Mouse (Mus musculus) kidney, embryonic 14.5 days (tissue): ENCODE measurements around the gene Cltc. TPM values are rescaled to one million over a fixed set of nuclear protein-coding genes. Genes with fewer than 3 reads are reported as not detected.

Source experiments
- ATAC-seq: fragments of 200-750 bp; cut with Nextera tagmentation; 2 replicates; pipeline ENCODE4 v1.8.0; 2017; ENCODE audit warnings: moderate number of reproducible peaks, mild to moderate bottlenecking, moderate TSS enrichment, moderate library complexity; ENCODE audit not compliant: low FRiP score, low TSS enrichment
- H3K27ac ChIP-seq: fragments of 300-500 bp; sonication (generic); 2 replicates; pipeline ENCODE4 v1.5.1; 2014; ENCODE audit warnings: low read depth, mild to moderate bottlenecking, low read length, moderate library complexity, mixed read lengths
- H3K27me3 ChIP-seq: fragments of 300-500 bp; sonication (generic); 2 replicates; pipeline ENCODE4 v1.6.1; 2014; ENCODE audit warnings: mild to moderate bottlenecking, low read length; ENCODE audit not compliant: control insufficient read depth, insufficient read depth
- H3K36me3 ChIP-seq: fragments of 300-500 bp; sonication (generic); 2 replicates; pipeline ENCODE4 v1.6.1; 2014; ENCODE audit warnings: low read length, mixed read lengths; ENCODE audit not compliant: control insufficient read depth, insufficient read depth
- H3K4me1 ChIP-seq: fragments of 300-500 bp; sonication (generic); 2 replicates; pipeline ENCODE4 v1.6.1; 2014; ENCODE audit warnings: low read length, mixed read lengths; ENCODE audit not compliant: control insufficient read depth, insufficient read depth
- H3K4me2 ChIP-seq: fragments of 300-500 bp; sonication (generic); replicated peaks from 2 replicates; pipeline ENCODE4 v1.6.1; 2014; ENCODE audit warnings: low read depth, mild to moderate bottlenecking, low read length
- H3K4me3 ChIP-seq: fragments of 300-500 bp; sonication (generic); 2 replicates; pipeline ENCODE4 v1.5.1; 2014; ENCODE audit warnings: mild to moderate bottlenecking, low read length
- H3K9ac ChIP-seq: fragments of 300-500 bp; sonication (generic); 2 replicates; pipeline ENCODE4 v1.6.1; 2014; ENCODE audit warnings: low read depth, mild to moderate bottlenecking, low read length, moderate library complexity
- H3K9me3 ChIP-seq: fragments of 300-500 bp; sonication (generic); 2 replicates; pipeline ENCODE4 v1.6.1; 2016; ENCODE audit warnings: low read length; ENCODE audit not compliant: control insufficient read depth
- WGBS: fragments of 180-500 bp; shearing (Covaris S2); extraction: QIAGEN DNeasy Blood & Tissue Kit; methylation state at CpG from one replicate; pipeline ENCODE4 v1.1.7; 2014; 5-methylcytosine and 5-hydroxymethylcytosine counted together
- polyA plus RNA-seq: library from polyadenylated mRNA; unstranded; fragments of >200 nt; fragmentation: Nextera tagmentation; extraction: Ambion mirVana; gene quantifications from 2 replicates; pipeline ENCODE4 v1.2.1, GENCODE M21; 2014

The Cltc gene
- polyA plus RNA-seq, 1 experiment from 2014 or later, result 200 TPM

DNA sequence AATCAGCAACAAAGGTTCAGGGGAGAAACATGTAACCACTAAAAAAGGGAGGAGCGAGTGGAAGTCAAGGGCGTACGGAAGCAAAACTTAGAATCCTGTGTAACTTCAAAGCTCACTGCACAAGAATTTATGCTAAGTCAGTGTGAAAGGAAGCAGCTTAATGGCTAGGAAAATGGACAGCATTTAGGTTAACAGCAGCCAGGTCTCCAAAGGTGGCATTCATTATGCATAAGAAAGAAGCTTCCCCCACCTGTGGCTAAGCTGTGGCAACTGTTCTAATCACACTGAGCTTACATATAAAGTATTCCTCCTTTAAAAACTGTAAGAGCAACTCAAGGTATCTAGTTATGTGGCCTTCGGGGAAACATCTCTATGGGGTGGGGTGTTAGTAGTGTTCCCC lies 56.2 kb downstream of the Cltc start:
- no peaks in the 10 kb centered on the region for H3K27me3 ChIP-seq
- no peak overlapping the region for H3K9ac ChIP-seq
- ATAC-seq, result no peak
- no peaks in the 10 kb centered on the region for H3K4me1 ChIP-seq
- no peaks in the 10 kb centered on the region for H3K9me3 ChIP-seq
- H3K4me3 ChIP-seq, result no peak overlapping the region
- no peak overlapping the region for H3K4me2 ChIP-seq
- no peak overlapping the region for H3K27ac ChIP-seq
- peaks cover 96% of the 10 kb centered on the region for H3K36me3 ChIP-seq
- WGBS, result 78% methylated on average over 4 of the region's 4 CpGs

- Histone ChIP-seq H3K9me3 (no peaks in the 10 kb centered on the region), H3K4me3 (no peak overlapping the region), H3K4me1 (no peaks in the 10 kb centered on the region), H3K27ac (no peak overlapping the region), H3K9ac (no peak overlapping the region), H3K4me2 (no peak overlapping the region), H3K36me3 (peaks cover 97% of the 10 kb centered on the region), H3K27me3 (no peaks in the 10 kb centered on the region)
- WGBS, result 82% methylated on average over 4 of the region's 4 CpGs
- ATAC-seq, result no peak
Measured at GRCm38 (mm10) chr11:86695461-86695860, 61.9 kb downstream of the Cltc start.

- ATAC-seq, result no peak
- Histone ChIP-seq H3K27me3 (no peaks in the 10 kb centered on the region), H3K9ac (no peak overlapping the region), H3K4me1 (no peaks in the 10 kb centered on the region), H3K27ac (no peak overlapping the region), H3K9me3 (no peaks in the 10 kb centered on the region), H3K4me3 (no peak overlapping the region), H3K36me3 (peaks cover 94% of the 10 kb centered on the region), H3K4me2 (no peak overlapping the region)
- 90% methylated on average over 2 of the region's 2 CpGs for WGBS
Measured at GRCm38 (mm10) chr11:86692546-86692945, 64.8 kb downstream of the Cltc start.

GRCm38 (mm10) chr11:86691956-86692355 lies 65.4 kb downstream of the Cltc start:
- ATAC-seq, result no peak
- no peaks in the 10 kb centered on the region for H3K27me3 ChIP-seq
- no peak overlapping the region; the same call in 1 of the 2 replicates for H3K27ac ChIP-seq
- no peaks in the 10 kb centered on the region for H3K4me1 ChIP-seq
- H3K9ac ChIP-seq, result no peak overlapping the region
- H3K4me2 ChIP-seq, result no peak overlapping the region
- H3K9me3 ChIP-seq, result no peaks in the 10 kb centered on the region
- H3K36me3 ChIP-seq, result peaks cover 93% of the 10 kb centered on the region
- no peak overlapping the region for H3K4me3 ChIP-seq
- 91% methylated on average over 2 of the region's 2 CpGs for WGBS

GRCm38 (mm10) chr11:86691482-86691881 lies 65.9 kb downstream of the Cltc start:
- Histone ChIP-seq H3K4me1 (no peaks in the 10 kb centered on the region), H3K9ac (no peak overlapping the region), H3K4me3 (no peak overlapping the region), H3K36me3 (peaks cover 91% of the 10 kb centered on the region), H3K9me3 (no peaks in the 10 kb centered on the region), H3K27me3 (no peaks in the 10 kb centered on the region), H3K27ac (no peak overlapping the region; the same call in 1 of the 2 replicates), H3K4me2 (no peak overlapping the region)
- 81% methylated on average over 3 of the region's 3 CpGs for WGBS
- no peak for ATAC-seq

DNA sequence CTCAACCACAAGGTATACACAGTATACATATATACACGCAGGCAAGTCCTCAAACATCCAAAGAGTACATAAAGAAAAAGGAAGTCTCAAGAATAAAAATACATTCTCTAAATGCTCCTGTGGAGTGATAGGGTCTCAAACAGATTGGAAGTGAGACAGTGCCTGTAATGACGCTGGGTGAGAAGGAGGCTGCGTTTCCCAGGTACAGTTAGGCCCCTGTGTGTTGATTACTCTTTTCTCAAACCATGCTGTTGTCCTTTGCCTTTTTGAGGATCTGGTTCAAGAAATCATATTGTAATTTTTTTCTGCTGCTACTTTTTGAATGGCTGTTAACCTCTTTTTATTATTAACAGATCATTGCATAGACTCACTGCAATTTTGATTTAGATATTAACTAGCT lies 67.0 kb downstream of the Cltc start:
- no peaks in the 10 kb centered on the region for H3K9me3 ChIP-seq
- 93% methylated on average over 3 of the region's 3 CpGs for WGBS
- H3K4me1 ChIP-seq, result peaks cover 4% of the 10 kb centered on the region
- H3K9ac ChIP-seq, result no peak overlapping the region
- H3K4me2 ChIP-seq, result no peak overlapping the region
- no peak overlapping the region for H3K4me3 ChIP-seq
- H3K27me3 ChIP-seq, result no peaks in the 10 kb centered on the region
- peaks cover 81% of the 10 kb centered on the region for H3K36me3 ChIP-seq
- no peak overlapping the region; the same call in 1 of the 2 replicates for H3K27ac ChIP-seq
- no peak for ATAC-seq

DNA sequence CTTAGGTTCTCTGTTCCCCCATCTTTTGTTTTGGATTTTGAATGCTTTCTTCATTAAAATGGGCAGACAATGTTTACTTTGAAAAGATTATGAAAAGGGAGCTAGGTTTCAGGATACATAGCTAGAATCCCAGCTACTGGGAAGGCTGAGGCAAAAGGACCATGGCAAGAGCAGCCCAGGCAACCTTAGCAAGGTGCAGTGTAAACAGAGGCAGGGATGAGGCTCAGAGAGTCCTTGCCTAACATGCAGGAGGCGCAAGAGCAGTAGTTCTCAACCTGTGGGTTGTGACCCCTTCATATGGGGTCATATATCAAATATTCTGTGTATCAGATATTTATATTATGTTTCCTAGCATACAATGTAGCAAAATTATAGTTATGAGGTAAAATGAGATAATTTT lies 72.0 kb downstream of the Cltc start:
- H3K9me3 ChIP-seq, result no peaks in the 10 kb centered on the region
- H3K27me3 ChIP-seq, result no peaks in the 10 kb centered on the region
- H3K4me1 ChIP-seq, result peaks cover 21% of the 10 kb centered on the region
- H3K36me3 ChIP-seq, result peaks cover 32% of the 10 kb centered on the region
- H3K27ac ChIP-seq, result no peak overlapping the region
- 90% methylated on average over 1 of the region's 1 CpGs for WGBS
- no peak for ATAC-seq
- H3K4me2 ChIP-seq, result peak overlapping the region; percentile 74
- H3K4me3 ChIP-seq, result peak overlapping the region; percentile 88; the same call in 1 of the 2 replicates
- peak overlapping the region; percentile 32; the same call in 1 of the 2 replicates for H3K9ac ChIP-seq

- peak overlapping the region; percentile 74 for H3K4me2 ChIP-seq
- peaks cover 23% of the 10 kb centered on the region; the same call in 1 of the 2 replicates for H3K36me3 ChIP-seq
- peak overlapping the region; percentile 86 for H3K9ac ChIP-seq
- H3K9me3 ChIP-seq, result no peaks in the 10 kb centered on the region
- ATAC-seq, result no peak
- 8% methylated on average over 20 of the region's 20 CpGs for WGBS
- peak overlapping the region; percentile 88 for H3K4me3 ChIP-seq
- peak overlapping the region; percentile 85 for H3K27ac ChIP-seq
- peaks cover 21% of the 10 kb centered on the region for H3K4me1 ChIP-seq
- no peaks in the 10 kb centered on the region for H3K27me3 ChIP-seq
Measured at GRCm38 (mm10) chr11:86684126-86685012, 73.0 kb downstream of the Cltc start.

- Histone ChIP-seq H3K36me3 (peaks cover 16% of the 10 kb centered on the region; the same call in 1 of the 2 replicates), H3K27me3 (no peaks in the 10 kb centered on the region), H3K9ac (peak within 1 kb of the TSS; percentile 86), H3K4me1 (peaks cover 25% of the 10 kb centered on the region), H3K4me3 (peak within 1 kb of the TSS; percentile 88), H3K4me2 (peak within 1 kb of the TSS; percentile 75), H3K9me3 (no peaks in the 10 kb centered on the region), H3K27ac (peak within 1 kb of the TSS; percentile 85)
- peak; percentile 95 for ATAC-seq
- under 1% methylated on average over 56 of the region's 56 CpGs for WGBS
Measured at GRCm38 (mm10) chr11:86683395-86684125, 73.8 kb downstream of the Cltc start, which contains the start of the genes Vmp1 and Ptrh2. Gene Vmp1 (minus strand): TSS chr11:86683836. Gene Ptrh2 (plus strand): TSS chr11:86683985.
